Mouse (Mus musculus) testis, adult 2 months (tissue): ENCODE measurements around the gene Casz1. TPM values are rescaled to one million over a fixed set of nuclear protein-coding genes. Genes with fewer than 3 reads are reported as not detected.

ENCODE experiments used
- H3K27ac ChIP-seq: fragments of 200-500 bp; 2 replicates; pipeline ENCODE4 v1.5.1; 2012; ENCODE audit warnings: low read depth, low read length; ENCODE audit not compliant: control insufficient read depth, insufficient read depth
- H3K27me3 ChIP-seq: fragments of 200-500 bp; 2 replicates; pipeline ENCODE4 v1.6.1; 2012; ENCODE audit warnings: mild to moderate bottlenecking, low read length, moderate library complexity; ENCODE audit not compliant: control insufficient read depth, insufficient read depth
- H3K36me3 ChIP-seq: fragments of 200-500 bp; 2 replicates; pipeline ENCODE4 v1.6.1; 2012; ENCODE audit warnings: mild to moderate bottlenecking, low read length; ENCODE audit not compliant: control insufficient read depth, insufficient read depth
- H3K4me1 ChIP-seq: fragments of 200-500 bp; 2 replicates; pipeline ENCODE4 v1.6.1; 2012; ENCODE audit warnings: low read length; ENCODE audit not compliant: control insufficient read depth, insufficient read depth
- H3K4me3 ChIP-seq: fragments of 200-500 bp; 2 replicates; pipeline ENCODE4 v1.5.1; 2012; ENCODE audit warnings: low read depth, mild to moderate bottlenecking, low read length, moderate library complexity, mixed read lengths; ENCODE audit not compliant: control insufficient read depth
- CTCF ChIP-seq: fragments of 200-500 bp; IDR thresholded peaks from 2 replicates; pipeline ENCODE4 v1.5.1; 2012; ENCODE audit warnings: low read depth, mild to moderate bottlenecking, inconsistent platforms, low read length, moderate library complexity; ENCODE audit not compliant: control insufficient read depth, insufficient read depth, insufficient replicate concordance
- POLR2A ChIP-seq: fragments of 200-500 bp; IDR thresholded peaks from 2 replicates; pipeline ENCODE4 v1.6.1; 2012; ENCODE audit warnings: low read depth, mild to moderate bottlenecking, inconsistent platforms, low read length, moderate library complexity; ENCODE audit not compliant: control insufficient read depth
- polyA plus RNA-seq: library from polyadenylated mRNA; depleted of rRNA; stranded (reverse); fragments of >200 nt; gene quantifications from 2 replicates; pipeline ENCODE4 v1.2.3, GENCODE M21; 2012

The Casz1 gene
- polyA plus RNA-seq, 1 experiment, result 8.5 TPM

DNA sequence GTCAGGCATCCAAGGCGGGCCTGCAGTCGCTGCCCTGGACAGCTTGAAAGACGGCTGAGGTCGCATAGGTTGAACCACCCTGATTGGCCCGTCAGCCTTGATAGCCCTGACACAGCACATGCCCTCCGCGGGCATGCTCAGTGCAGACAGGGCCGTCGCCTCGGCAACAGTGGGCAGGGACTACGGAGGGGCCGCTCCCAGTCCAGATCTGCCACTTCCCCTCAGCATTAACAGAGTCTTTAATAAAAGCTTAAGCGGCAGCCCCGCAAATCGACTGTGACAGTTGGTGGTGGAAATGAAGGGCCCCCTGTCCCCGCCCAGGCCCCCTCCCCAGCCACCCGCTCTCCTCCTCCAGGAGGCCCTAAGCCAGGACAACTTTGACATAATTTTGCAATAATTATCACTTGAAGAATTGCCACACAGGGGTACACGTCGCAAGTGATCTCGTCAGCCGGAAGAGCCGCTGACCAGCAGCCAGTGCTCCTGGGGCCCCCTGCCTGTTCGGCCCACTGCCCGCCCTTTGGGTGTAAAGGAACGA lies 136.5 kb downstream of the Casz1 start:
- H3K27ac ChIP-seq, result 0 out of 2 replicates have a peak overlapping the region, but pooled peaks have one; percentile 22
- H3K4me3 ChIP-seq, result peak overlapping the region; percentile 70
- H3K4me1 ChIP-seq, result peaks cover 15% of the 10 kb centered on the region
- H3K27me3 ChIP-seq, result no peaks in the 10 kb centered on the region
- H3K36me3 ChIP-seq, result no peaks in the 10 kb centered on the region; the same call in 1 of the 2 replicates
- TF ChIP-seq POLR2A (peak; percentile 69; the same call in 1 of the 2 replicates), CTCF (no peak)

DNA sequence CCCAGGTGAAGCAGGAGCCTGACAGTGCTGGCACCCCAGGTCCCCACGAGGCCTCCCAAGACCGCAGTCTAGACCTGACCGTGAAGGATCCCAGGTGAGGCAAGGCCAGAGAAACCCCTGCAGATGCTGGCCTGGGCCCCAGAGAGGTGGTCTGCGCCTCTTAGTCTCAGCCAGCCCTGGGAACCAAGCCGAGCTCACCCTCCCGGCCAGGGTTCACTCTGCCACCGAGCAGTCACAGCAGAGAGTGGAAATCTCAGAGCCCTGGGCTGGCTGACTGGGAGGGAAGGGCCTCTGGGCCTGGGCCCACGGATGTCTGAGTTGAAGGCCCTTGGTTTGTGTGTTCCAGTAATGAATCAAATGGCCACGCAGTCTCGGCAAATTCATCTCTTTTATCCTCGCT lies 137.1 kb downstream of the Casz1 start:
- Histone ChIP-seq H3K4me3 (peak overlapping the region; percentile 70), H3K27me3 (no peaks in the 10 kb centered on the region), H3K27ac (peak overlapping the region; percentile 68; the same call in 1 of the 2 replicates), H3K4me1 (peaks cover 15% of the 10 kb centered on the region), H3K36me3 (no peaks in the 10 kb centered on the region; the same call in 1 of the 2 replicates)
- TF ChIP-seq CTCF (no peak), POLR2A (no peak)

DNA sequence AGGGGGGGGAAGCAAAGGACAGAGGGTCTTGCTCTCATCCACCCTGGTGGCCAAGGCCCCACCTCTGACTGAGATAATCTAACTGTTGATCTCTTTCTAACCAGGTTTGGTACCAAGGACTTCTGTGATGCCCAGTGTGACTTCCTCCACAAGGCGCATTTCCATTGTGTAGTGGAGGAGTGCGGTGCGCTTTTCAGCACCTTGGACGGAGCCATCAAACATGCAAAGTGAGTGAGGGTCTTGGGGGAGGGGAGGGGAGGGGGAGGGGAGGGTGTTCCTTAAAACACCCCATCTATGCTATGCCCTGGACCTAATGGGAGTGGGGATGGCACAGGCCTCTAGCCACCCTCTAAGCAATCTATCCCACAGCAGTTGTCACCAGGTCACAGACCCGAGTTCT lies 138.9 kb downstream of the Casz1 start:
- no peak overlapping the region for H3K27ac ChIP-seq
- no peaks in the 10 kb centered on the region for H3K27me3 ChIP-seq
- no peak overlapping the region for H3K4me3 ChIP-seq
- TF ChIP-seq CTCF (no peak), POLR2A (no peak)
- H3K4me1 ChIP-seq, result peaks cover 15% of the 10 kb centered on the region
- H3K36me3 ChIP-seq, result no peaks in the 10 kb centered on the region; the same call in 1 of the 2 replicates

DNA sequence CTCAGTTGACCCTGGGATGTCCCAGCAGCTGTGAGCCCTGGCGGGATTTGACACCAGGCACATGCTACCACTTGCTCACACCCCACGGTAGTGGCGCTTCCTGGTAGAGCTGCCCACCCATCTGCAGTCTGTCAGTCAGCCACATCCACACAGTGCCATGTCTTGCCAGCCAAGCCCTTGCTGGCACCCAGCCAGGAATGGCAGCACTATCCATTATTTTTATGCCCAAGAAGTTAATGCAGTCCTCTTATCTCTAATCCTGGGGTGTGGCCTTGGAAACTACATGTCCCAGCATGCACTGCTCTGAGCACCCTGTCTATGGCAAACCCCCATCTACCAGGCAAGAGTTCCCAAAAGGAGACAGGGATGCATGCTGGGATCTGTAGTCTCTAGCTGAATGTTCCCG lies 141.2 kb downstream of the Casz1 start:
- no peak for TF ChIP-seq CTCF
- TF ChIP-seq POLR2A, result no peak
- Histone ChIP-seq H3K27ac (no peak overlapping the region), H3K36me3 (no peaks in the 10 kb centered on the region; the same call in 1 of the 2 replicates), H3K27me3 (no peaks in the 10 kb centered on the region), H3K4me1 (peaks cover 9% of the 10 kb centered on the region), H3K4me3 (no peak overlapping the region)

DNA sequence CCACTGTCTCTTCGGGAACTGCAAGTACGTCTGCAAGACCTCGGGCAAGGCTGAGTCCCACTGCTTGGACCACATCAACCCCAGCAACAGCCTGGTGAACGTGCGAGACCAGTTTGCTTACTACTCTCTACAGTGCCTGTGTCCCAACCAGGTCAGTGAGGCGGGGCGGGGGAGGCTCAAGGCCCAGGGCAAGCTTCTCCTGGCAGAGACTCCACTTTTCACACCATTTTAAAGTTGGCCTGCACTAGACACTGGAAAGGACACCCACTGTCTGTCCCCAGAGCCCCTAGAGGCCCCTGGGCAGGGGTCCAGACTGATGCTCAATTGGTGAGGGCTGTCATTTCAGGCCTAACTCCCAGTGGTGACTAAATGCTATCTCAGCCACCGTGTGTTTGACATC lies 141.8 kb downstream of the Casz1 start:
- H3K27ac ChIP-seq, result no peak overlapping the region
- H3K4me3 ChIP-seq, result no peak overlapping the region
- H3K27me3 ChIP-seq, result no peaks in the 10 kb centered on the region
- H3K36me3 ChIP-seq, result no peaks in the 10 kb centered on the region; the same call in 1 of the 2 replicates
- H3K4me1 ChIP-seq, result peaks cover 12% of the 10 kb centered on the region
- no peak for TF ChIP-seq CTCF

DNA sequence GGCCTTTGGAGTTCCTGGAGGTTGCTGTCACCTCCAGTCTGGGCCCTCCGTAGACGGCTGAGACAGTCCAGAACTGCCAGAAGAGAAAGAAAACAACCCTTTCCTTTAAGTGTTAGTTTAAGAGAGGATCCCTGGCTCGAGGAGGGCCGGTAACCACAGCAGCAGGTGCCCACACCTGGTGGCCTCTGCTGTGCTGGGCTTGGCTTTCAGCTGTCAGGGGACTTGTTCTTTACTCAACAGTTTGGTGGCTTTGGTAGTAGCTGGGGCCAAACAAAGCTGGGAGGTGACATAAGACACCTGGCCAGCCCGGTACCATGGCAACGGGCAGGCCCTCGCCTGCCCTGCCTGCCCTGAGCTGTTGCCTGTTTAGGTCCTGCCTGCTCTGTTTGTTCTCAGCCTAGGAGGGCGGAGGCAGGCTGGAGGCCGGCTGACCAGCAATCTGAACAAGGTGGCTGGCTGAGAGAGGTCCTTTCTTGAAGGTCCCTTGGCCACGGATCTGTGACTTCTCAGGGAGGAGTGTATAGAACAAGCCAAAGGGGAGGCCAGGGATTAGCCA lies 143.7 kb downstream of the Casz1 start:
- H3K4me3 ChIP-seq, result no peak overlapping the region
- no peaks in the 10 kb centered on the region; the same call in 1 of the 2 replicates for H3K36me3 ChIP-seq
- no peak for TF ChIP-seq POLR2A
- TF ChIP-seq CTCF, result no peak
- H3K27ac ChIP-seq, result no peak overlapping the region
- H3K4me1 ChIP-seq, result peaks cover 17% of the 10 kb centered on the region
- no peaks in the 10 kb centered on the region for H3K27me3 ChIP-seq

DNA sequence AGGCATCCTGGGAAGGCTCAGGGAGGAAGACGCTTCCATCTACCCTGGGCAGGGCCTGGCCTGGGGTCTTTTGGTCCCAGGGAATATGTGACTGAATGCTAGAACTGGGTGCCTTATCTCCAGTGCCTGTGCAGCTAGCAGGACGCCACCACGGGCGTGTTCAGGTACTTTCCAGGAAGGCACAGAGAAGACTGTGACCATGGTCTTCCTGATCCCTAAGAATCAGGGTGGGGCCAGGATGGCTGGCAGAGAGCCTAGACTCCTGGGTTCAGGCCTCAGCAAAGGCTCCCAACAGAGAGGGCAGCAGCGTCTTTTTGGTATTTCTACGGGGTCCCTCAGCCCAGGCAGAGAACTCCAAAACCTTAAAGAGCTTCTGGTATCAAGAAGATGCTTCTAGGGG lies 146.3 kb downstream of the Casz1 start:
- Histone ChIP-seq H3K4me3 (no peak overlapping the region), H3K36me3 (no peaks in the 10 kb centered on the region), H3K27ac (no peak overlapping the region), H3K4me1 (peaks cover 27% of the 10 kb centered on the region), H3K27me3 (no peaks in the 10 kb centered on the region)
- TF ChIP-seq CTCF, result 0 out of 2 replicates have a peak, but pooled peaks have one; percentile 2
- TF ChIP-seq POLR2A, result no peak

DNA sequence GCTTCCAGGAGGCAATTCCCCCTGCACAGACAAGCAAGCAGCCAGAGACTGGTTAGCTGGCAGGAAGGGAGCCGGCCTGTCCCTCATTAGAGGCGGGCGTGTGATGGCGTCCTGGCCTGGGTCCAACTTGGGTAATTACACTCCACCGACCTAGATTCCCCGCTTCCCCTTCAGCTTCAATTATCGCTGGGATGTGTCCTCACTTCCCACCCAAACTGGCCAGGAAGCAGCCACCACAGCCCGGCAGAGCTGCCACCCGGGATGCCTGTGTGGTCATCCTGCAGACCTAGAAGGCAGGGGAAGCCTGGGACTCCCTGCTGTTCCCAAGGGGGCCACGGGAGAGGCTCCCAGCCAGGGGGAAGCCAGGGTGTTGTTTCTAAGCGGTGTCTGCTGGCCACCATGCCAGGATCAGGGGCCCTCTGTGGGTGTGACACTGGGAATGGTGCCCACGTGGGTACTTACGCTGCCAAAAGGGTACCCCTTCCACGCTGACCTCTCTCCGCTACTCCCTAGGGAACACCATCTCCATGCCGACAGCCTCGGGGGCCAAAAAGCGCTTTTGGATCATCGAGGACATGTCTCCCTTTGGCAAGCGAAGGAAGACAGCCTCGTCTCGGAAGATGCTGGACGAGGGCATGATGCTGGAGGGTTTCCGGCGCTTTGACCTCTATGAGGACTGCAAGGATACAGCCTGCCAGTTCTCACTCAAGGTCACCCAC lies 146.9 kb downstream of the Casz1 start:
- Histone ChIP-seq H3K4me1 (peaks cover 29% of the 10 kb centered on the region), H3K27ac (no peak overlapping the region), H3K36me3 (no peaks in the 10 kb centered on the region), H3K27me3 (no peaks in the 10 kb centered on the region), H3K4me3 (peak overlapping the region; percentile 60)
- no peak for TF ChIP-seq CTCF
- no peak for TF ChIP-seq POLR2A
